Mouse (Mus musculus) thymus, postnatal 14 days (tissue): Measurements from ENCODE around the gene Wdr81.

ENCODE experiments used
- DNase-seq: peaks from one replicate; pipeline ENCODE4 v3.0.0; 2021

Gene Wdr81

DNA sequence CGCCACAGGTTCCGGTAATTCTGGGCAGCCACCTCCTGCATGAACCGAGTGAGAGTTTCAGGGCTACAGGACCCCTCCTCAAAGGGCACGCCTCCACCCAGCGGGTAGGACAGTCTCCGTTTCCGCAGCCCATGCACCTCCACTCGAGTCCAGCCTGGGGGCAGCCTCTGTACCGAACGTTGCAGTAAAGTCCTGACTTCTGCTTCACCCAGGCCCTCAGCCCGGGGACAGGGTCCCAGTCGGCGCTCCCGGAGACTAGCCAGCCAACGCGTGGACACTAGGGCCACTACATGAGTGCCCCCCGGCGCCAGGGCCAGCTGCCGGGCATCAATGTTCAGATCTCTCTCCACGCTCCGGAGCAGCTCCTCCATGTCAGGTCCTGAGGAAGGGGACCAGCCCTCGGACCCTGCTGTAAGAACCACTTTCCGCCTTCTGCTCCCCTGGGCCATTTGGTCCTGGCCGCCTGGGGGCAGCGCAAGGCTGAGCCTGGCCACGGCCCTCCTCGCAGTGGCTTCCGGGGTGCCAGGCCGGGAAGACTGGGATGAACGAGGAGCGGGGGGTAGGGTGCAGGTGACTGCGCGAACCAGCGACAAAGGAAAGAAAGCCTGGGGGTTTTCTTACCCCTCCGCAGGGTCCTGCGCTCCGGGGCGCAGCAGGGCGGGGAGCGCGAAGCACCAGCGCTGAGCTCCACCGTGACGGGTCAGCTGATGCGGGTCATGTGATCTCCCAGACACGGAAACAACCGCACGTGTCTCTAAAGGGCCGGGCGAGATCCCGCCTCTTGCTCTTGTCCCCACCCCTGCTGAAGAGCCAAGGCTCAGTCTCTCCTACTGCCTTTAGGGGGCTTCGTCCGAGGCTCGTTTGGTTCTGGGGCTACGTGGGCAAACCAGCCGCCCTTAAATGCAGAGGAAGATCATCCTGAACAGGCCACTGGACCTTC lies at the start of gene Wdr81:
Gene Wdr81, minus strand, starts transcription at position 727 of the 940 bp plus-strand sequence.
- peak; percentile 90 for DNase-seq

GRCm38 (mm10) chr11:75498126-75498525 lies 43.6 kb upstream of the Wdr81 start:
- no peak for DNase-seq

GRCm38 (mm10) chr11:75494296-75495049 lies 40.0 kb upstream of the Wdr81 start:
- no peak for DNase-seq

- no peak for DNase-seq
Measured at GRCm38 (mm10) chr11:75487496-75487895, 33.0 kb upstream of the Wdr81 start.

DNA sequence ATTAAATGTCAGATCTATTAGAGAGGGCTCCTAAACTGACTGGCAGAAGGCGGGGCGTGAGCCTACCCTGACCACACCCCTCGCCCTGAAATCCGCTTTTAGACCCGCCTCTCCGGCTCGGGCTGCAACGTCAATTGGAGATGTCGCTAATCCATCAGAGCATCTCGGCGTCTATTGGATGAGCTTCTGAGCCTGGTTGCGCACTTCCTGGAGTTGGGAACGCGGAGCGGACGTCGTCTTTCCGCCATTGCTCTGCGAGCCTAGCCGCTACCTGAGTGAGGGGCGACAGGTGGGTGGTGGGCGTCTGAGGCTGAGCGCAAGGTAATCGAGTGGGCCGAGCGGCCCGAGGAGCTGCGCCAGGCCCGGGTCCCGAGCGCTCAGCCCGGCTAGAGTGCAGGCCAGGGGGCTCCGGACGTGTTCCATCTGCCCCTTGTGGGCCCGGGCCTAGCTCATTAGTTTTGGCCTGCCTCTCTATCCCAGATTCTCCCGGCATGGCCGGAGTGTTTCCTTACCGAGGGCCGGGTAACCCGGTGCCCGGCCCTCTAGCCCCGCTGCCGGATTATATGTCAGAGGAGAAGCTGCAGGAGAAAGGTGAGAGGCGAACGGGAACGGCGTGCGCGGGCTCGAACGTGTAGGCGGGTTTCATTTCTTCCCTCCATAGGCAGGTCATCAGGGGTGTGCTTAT lies 32.2 kb upstream of the Wdr81 start, which contains the start of gene Prpf8:
Gene Prpf8, plus strand, starts transcription at position 216 of the 685 bp plus-strand sequence.
- peak; percentile 96 for DNase-seq

- DNase-seq, result no peak
Measured at GRCm38 (mm10) chr11:75486192-75486591, 31.7 kb upstream of the Wdr81 start.

DNA sequence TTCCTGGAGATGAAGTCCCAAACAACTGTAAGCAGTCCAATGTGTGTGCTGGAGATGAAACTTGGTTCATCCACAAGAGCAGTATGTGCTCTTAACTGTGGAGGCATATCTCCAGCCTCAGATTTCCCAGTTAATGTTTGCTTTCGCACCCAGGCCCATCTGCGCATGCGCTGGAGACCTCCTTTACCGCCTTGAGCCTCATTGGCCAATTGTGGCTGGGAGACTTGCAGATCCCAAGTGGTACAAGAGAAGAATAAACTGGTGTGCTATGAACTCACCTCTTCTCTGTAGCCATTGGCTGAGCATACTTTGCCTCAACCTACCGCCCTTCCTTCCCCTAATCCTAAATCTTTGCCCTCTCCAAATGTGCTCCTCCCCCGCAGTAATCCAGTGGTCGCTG lies 18.9 kb upstream of the Wdr81 start:
- no peak for DNase-seq

DNA sequence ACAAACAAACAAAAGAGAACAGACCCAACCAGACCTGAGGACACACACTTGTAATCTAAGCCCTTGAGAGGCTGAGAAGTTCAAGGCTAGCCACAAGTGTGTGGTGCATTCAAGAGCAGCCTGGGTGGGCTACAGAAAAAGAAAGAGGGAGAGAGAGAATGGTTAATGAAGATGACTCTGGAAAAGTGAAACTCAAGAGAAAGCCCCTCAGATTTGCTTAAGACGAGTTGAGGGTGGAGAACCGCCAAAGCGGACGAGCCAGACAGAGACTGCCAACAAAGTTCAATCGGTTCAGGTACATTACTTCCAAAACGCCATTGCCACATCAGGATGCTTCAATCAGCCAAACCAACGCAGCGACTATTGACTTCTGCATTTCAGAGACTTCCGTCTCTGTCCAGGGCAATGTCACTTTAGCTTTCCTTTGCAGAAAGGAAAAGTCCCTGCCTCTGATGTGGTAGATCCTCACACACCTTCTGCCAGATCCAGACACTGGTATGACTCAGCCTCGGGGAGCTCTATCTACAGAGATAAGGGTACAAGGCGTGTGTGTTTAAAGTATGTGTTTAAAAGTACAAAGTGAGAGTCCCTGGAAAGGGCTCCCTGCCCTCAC lies 18.1 kb upstream of the Wdr81 start:
- DNase-seq, result no peak

DNA sequence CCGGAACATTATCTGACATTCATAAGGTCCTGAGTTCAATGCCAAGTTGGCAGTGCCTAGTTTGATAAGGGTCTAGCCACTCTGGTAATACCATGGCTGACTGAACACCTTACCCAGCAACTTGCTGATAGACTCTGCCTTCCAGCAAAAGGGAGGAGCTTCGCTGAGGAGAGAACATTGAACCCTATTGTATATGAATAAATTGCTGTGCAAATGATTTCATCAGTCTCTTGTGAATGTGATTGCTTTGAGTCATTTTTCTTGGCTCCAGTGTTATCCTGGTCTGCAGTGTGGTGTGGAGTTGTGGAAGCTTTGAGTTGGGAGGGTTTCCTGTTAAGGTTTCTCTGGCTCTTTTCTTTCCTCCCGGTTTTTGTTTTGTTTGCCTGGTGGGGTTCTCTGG lies 16.2 kb upstream of the Wdr81 start:
- DNase-seq, result no peak

DNA sequence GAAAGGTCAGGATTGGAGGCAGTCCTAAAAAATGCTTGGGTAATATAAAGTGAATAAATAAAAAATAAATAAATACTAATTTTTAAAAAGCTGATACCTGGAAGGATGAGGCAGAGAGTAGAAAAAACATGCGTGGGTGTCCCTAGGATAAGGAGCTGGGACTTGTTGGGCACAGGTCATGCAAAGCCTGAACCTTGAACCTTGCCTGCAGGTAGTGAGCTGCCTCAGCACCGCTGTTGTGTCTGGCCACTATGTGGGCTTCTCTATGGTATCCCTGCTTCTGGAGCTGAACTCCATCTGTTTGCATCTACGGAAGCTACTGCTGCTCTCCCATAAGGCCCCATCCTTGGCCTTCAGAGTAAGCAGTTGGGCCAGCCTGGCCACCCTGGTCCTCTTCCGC lies 14.7 kb upstream of the Wdr81 start:
- DNase-seq, result no peak

GRCm38 (mm10) chr11:75468410-75468809 lies 13.9 kb upstream of the Wdr81 start:
- no peak for DNase-seq

DNA sequence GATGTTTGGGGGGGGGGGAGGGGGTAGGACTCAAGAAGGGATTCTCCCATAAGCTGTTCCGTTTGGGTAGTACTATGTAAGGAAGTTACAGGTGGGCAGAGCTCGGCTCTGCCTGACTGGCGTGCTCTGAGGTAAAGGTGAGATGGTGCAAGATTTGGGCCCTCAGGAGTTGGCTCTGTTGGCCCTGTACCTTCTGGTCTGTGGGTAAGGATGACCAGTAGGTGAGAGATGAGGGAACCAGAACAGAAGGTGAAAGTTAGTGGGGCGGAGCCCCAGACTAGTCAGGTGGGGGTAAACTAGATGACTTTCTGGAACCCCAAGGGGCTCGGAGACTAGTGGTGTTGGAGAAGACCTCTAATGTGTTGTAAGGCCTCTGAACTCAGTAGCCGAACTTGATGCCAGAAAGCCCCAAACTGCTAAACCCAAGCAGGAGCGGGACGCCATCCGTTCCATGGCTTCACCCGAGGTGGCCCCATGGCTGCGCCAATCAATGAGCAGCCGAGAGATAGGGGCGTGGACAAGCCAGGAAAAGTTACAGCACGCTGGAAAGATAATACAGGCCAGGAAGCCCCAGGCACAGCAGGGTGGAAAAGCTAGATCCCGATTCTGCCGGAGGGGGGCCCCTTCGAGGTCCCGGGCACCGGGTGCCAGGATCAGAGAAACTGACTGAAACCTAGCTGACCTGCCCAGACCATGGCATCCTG lies 13.1 kb upstream of the Wdr81 start:
- peak; percentile 42 for DNase-seq

- no peak for DNase-seq
Measured at GRCm38 (mm10) chr11:75466731-75467505, 12.4 kb upstream of the Wdr81 start.

GRCm38 (mm10) chr11:75465051-75465450 lies 10.5 kb upstream of the Wdr81 start:
- DNase-seq, result no peak

GRCm38 (mm10) chr11:75464417-75464816 lies 9.9 kb upstream of the Wdr81 start:
- DNase-seq, result no peak

DNA sequence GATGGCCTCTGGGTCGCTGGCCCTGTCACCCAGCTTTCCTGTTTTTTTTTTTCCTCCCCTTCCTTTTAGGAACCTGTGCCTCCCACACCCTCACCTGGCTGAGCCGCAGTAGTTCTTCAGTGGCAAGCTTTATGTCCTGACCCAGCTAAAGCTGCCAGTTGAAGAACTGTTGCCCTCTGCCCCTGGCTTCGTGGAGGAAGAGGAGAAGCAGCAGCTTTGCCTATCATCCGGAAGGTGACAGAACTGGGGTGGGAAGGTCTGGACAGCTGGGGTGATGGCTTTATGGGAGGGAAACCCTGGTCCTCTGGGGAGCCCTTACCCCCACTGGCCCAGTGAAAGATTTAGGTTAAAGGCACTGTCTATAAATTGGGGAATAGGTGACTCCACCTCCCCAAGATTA lies 9.1 kb upstream of the Wdr81 start:
- no peak for DNase-seq

DNA sequence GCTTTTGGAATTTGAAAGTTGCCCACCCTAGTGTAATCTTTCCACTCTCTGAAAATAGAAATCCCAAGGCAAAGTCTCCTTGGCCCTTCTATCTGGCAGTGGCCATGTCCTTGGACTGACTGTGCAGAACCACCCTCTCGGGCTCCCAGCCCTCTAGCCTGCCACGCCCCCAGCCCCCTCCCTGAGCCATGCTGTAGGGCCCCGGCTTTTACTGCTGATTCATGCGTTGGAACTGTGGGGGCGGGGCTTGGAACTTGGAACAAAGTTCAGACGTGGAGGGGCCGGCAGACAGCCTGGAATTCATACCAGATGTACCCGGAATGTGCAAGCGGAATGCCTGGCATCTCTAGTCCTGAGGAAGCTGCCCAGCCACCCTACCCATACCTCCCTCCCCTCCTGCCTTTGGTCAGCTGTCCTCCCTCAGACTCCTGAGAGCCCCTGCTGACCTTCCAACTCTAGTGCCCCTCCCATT lies 8.4 kb upstream of the Wdr81 start:
- peak; percentile 56 for DNase-seq

GRCm38 (mm10) chr11:75462253-75462783 lies 7.8 kb upstream of the Wdr81 start:
- DNase-seq, result peak; percentile 65

DNA sequence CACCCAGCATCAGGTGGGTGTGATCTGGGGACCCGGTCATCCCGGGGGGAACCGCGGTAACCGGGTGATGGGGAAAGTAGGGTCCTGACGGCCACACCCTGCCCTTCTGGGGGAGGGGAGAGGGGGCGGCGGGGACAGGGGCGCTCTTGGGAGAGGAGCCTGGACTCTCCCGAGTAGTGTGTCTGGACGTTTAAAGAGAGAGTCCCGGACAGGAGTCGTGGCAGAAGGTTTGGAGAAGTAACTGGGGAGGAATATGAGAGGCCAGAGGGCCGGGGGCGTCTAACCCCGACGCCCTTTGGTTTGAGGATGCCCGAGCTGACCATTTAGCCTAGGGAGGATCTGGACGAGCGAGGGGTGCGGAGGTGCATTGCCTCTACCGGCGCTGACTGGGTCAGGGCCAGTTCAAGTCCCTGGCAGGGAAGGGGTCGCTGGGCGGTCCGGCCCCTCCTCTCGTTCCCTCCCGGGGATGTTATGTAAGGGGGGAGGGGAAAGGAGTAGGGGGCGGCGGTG lies 7.3 kb upstream of the Wdr81 start:
- no peak for DNase-seq
